Comparison of ENCODE assay signal across 17 mouse cellular contexts in the genomic region with DNA sequence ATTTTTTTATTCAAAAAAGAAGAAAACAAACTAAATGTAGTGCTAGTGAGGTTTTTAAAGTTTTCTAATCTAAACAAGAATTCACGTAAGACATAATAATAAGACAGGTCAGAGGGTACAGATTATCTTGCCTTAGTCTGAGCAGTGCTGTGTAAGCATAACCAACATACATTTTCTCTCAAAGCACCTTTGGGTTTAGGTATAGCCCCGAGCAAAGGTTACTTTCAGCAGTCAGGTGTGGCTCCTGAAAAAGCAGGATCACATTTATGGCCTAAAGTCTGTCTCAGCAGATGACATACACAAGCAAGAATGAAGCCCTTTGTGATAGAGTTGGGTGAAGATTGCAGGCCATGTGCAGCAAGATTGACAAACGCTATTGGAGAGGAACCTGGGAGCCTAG.
"Had no signal": no experiment of that assay in that cellular context is flagged by ENCODE, and none has a peak within 500 bp of the region (broad histone marks: within the 10 kb centered on the region; RNA-seq: fewer than 3 reads in every experiment).

No protein-coding gene starts in this region.

- H3K9ac ChIP-seq: neural tube, embryonic 12.5 days; neural tube, embryonic 13.5 days; neural tube, embryonic 15.5 days; stomach, embryonic 15.5 days had no signal

- H3K4me3 ChIP-seq: neural tube, embryonic 12.5 days; neural tube, embryonic 13.5 days; neural tube, embryonic 15.5 days; stomach, embryonic 15.5 days had no signal

- H3K4me2 ChIP-seq: neural tube, embryonic 12.5 days; neural tube, embryonic 13.5 days; neural tube, embryonic 15.5 days; stomach, embryonic 15.5 days had no signal

- H3K27me3 ChIP-seq: neural tube, embryonic 12.5 days; neural tube, embryonic 13.5 days; neural tube, embryonic 15.5 days; stomach, embryonic 15.5 days had no signal

- H3K9me3 ChIP-seq: neural tube, embryonic 12.5 days; neural tube, embryonic 13.5 days; neural tube, embryonic 15.5 days; stomach, embryonic 15.5 days had no signal

- H3K27ac ChIP-seq: neural tube, embryonic 12.5 days; neural tube, embryonic 13.5 days; neural tube, embryonic 15.5 days; stomach, embryonic 15.5 days; stomach, postnatal 0 days had no signal

- H3K36me3 ChIP-seq: neural tube, embryonic 12.5 days; neural tube, embryonic 13.5 days; neural tube, embryonic 15.5 days; stomach, embryonic 15.5 days had no signal

- H3K4me1 ChIP-seq: neural tube, embryonic 12.5 days; neural tube, embryonic 13.5 days; neural tube, embryonic 15.5 days; stomach, embryonic 15.5 days had no signal

- DNase-seq: retina, postnatal 1 day; right cerebral cortex, adult 18-20 months; right cerebral cortex, postnatal 14 days; right cerebral cortex, postnatal 25 days; right cerebral cortex, postnatal 4 days; spleen, adult 18-20 months; thymus, adult 18-20 months; thymus, adult 2 months; thymus, postnatal 14 days; thymus, postnatal 25 days; thymus, postnatal 36 days; thymus, postnatal 4 days had no signal
